Mouse (Mus musculus): ENCODE data around the gene Cdc14a.

Cdc14a gene

DNA sequence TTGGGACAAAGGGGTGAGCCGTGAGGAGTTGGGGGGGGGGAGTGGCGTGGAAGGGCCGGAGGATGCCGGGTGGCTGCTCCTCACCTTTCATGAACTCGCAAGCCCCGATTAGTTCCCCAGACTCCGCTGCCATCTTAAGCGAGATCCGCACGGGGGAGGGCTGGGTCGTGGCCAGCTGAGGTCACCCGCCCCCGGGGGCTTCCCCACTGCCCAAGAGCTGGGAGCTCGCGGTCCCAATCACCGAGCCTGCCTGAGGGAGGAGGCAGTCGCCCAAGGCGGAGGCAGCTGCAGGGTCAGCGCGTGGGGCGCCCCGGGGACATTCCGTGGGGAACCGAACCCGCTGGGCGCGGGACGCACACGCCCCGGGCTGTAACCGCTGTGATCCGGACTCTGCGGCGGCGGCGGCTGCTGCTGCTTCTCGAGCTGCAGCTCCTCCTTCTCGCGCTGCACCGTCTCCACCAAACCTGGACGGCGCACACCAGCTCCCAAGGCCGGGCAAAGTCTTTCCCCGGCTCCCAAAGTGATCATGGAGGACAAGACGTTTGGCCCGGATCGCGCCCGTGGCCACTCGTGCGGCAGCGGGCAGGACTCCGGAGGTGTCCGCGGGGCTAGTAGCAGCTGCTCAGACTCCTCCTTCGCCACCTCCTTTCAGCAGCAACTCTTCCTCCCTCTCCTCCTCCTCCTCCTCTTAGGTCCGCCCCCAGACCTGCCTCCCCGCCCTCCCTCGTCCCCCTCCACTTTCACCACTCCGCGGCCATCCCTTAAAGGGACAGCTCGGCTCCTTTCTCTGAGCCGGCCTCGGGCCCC, at the start of gene Cdc14a:
Gene Cdc14a, minus strand, starts transcription at position 680 of the 807 bp plus-strand sequence.
- DNase-seq (ENCODE audit: low spot score in 2 of 2), result peak; percentile 76 to 86

DNA sequence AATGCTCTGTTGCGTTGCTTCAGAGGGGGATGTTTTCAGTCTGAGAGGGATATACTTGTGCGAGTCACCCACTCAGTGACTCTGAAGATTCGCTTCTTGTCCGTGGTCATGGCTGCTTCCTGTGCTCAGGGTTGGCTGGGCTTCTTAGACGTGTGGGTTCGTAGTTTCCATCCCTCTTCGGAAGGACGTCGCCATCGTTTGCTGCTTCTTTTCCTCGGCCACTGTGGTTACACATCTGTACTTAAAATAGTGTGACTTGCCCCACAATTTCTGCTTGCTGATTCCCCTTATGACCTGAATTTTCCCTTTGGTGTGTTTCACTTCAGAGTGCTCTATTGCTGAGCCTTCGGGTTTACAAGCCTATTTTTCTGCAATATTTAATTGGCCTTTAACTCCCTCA, 41.9 kb upstream of the Cdc14a start:
- DNase-seq (ENCODE audit: low spot score in 2 of 2), result no peak

GRCm38 (mm10) chr3:116464318-116464717, 40.5 kb upstream of the Cdc14a start:
- DNase-seq (ENCODE audit: low spot score in 2 of 2), result no peak

DNA sequence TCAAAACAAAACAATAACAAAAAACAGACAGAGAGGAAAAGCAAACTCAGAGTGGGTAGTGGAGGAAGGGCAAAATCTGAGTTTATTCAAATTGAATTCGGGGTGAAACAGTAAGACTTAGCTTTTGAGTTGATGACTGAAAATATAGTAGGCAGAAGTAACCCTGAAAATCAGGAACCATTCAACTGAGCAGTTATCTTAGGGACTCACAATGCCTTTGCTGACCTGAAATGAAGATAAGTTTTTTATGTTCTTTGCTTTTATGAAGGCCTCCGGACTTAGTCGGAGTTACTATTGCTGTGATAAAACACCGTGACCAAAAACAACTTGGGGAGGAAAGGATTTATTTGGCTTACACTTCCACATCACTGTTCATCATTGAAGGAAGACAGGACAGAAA, 37.2 kb upstream of the Cdc14a start:
- no peak for DNase-seq (ENCODE audit: low spot score in 2 of 2)

- DNase-seq (ENCODE audit: low spot score in 2 of 2), result no peak
Measured at GRCm38 (mm10) chr3:116454529-116454928, 30.7 kb upstream of the Cdc14a start.

DNA sequence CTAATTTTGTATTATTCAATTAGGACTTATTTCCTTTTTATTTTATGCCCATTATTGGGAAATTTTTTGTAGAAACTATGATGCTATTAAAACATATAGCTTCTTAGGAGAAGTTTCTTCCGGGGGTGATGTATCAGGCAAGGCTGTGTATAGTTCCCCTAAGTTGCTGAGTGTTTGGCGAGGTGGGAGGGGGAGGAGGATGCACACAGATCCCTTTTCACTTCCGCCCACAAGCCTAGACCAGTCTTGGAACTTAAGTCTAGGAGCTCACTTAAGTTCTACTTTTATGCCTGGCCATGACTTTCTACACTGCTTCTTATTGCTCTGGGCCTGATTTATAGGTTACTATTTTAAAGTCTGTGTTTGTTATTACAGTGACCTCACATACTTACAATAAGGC, 26.9 kb upstream of the Cdc14a start:
- DNase-seq (ENCODE audit: low spot score in 2 of 2), result no peak

- DNase-seq (ENCODE audit: low spot score in 2 of 2), result no peak
Measured at GRCm38 (mm10) chr3:116444327-116444726, 20.5 kb upstream of the Cdc14a start.

DNA sequence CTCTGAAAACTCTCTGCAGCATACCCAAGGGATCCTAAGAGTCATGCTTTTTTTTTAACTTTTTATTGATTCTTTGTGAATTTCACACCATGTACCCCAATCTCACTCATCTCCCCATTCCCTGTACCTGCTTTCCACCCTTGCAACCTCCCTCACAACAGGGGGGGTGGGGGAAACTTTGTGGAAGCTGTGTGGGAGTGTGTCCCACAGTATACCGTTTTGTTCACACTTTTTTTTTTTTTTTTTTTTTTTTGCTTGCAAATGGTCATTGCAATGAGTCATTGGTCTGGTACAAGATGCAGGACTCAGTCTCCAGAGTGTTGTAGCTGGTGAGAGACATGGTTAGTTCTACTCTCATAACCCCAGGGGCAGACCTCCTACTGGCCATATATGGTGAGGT, 19.0 kb upstream of the Cdc14a start:
- no peak for DNase-seq (ENCODE audit: low spot score in 2 of 2)

DNA sequence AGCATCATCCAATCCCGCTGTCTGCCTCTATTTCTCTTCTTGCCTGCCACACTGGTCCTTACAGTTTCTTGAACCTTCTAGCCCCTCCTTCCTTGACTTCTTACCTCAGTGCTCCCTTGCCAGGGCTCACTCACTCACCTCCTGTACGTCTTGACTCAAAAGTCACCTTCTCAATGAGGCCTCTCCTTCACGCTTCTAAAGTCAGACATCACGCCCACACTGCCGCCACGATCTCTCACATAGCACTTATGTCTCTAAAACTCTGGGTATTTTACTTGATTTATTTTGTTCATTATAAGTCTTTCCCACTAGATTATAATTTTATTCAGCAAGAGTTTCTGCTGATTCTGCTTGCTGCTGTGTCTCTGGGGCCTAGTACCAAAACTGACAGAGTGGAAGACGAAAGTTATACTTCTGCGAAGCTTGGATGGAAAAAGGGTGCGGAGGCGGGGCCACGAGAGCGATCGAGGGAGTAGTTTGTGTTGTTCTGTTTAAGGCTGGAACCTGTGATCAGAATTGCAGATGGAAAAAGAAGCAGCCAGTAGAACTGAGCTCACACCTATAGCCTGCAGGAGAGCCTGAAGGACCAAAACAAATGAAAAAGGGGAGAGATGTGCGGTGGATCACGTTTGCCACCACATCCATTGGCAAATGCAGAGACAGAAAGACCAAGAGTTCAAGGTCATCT, 17.8 kb upstream of the Cdc14a start:
- DNase-seq (ENCODE audit: low spot score in 2 of 2), result no peak

- DNase-seq (ENCODE audit: low spot score in 2 of 2), result no peak
Measured at GRCm38 (mm10) chr3:116440066-116440997, 16.5 kb upstream of the Cdc14a start.

GRCm38 (mm10) chr3:116436811-116437601, 13.2 kb upstream of the Cdc14a start:
- DNase-seq (ENCODE audit: low spot score in 2 of 2), result no peak

- DNase-seq (ENCODE audit: low spot score in 2 of 2), result no peak
Measured at GRCm38 (mm10) chr3:116436113-116436512, 12.3 kb upstream of the Cdc14a start.

DNA sequence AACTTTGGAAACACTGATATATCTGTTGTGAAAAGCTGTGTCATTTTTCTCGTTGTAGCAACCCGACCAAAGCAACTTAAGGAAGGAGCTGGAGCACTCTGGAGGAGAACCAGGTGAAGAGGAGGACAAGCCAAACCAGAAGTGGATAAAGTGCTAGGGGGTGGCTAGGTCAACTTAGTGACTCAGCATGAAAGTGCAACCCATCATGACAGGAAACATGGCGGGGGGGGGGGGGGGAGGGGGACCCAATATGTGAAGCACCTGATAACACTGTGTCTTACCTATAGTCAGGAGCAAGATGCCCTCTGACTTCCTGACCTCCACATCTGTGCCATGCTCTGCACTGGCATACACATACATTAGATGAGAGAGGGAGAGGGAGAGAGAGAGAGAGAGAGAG, 10.9 kb upstream of the Cdc14a start:
- DNase-seq (ENCODE audit: low spot score in 2 of 2), result no peak

GRCm38 (mm10) chr3:116425901-116426300, 2.1 kb upstream of the Cdc14a start:
- no peak for DNase-seq (ENCODE audit: low spot score in 2 of 2)

DNA sequence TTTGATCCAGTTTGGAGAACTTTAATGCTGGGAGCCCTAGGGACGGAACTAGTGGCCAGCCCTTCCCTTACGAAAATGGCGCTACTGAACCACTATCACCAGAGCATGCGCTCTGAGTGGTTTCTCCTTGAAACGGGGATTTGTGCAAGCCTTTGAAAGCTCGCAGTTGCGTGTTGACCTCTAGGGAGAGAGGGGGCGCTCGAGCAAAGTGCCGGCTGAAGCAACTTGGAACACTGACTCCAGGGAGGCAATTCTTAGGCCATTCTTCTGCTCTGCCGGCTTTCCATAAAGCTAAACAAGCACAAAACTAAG, 1.1 kb upstream of the Cdc14a start:
- DNase-seq (ENCODE audit: low spot score in 2 of 2), result peak; percentile 83 to 89

GRCm38 (mm10) chr3:116424160-116424972, 534 bp upstream of the Cdc14a start:
- DNase-seq (ENCODE audit: low spot score in 2 of 2), result peak in 1 of 2 experiments; percentile 27

DNA sequence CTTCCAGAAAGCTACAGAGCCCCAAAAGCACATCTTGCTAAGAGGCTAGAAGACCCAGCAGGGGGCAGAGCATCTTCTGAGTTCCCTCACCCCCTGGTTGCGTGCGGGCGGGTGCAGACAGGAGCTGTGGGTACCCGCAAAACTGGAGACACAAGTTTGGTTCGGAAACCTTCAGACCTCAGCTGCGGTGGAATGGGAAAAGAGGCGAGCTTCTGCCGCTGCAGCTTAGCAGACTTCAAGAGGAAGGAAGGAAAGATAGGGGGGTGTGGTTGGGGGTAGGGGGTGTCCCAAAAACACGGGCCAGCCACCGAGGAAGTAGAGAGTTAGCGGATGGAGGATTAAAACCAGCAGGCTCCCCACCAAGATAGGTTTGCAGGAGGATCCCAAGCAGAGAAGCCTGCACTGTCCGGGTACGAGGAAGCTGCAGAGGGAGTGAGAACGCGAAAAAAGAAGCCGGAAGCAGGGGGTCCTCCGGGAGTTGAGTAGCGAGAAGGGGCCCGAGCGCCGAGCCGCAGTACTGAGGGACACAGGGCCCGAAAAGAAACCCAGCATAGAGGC, 958 bp downstream of the Cdc14a start:
- peak; percentile 65 to 82 for DNase-seq (ENCODE audit: low spot score in 2 of 2)

GRCm38 (mm10) chr3:116422074-116422473, 1.8 kb downstream of the Cdc14a start:
- no peak for DNase-seq (ENCODE audit: low spot score in 2 of 2)

GRCm38 (mm10) chr3:116421121-116421520, 2.7 kb downstream of the Cdc14a start:
- no peak for DNase-seq (ENCODE audit: low spot score in 2 of 2)

- no peak for DNase-seq (ENCODE audit: low spot score in 2 of 2)
Measured at GRCm38 (mm10) chr3:116419791-116420190, 4.0 kb downstream of the Cdc14a start.
